Mouse (Mus musculus) neutrophil, adult 59 days (primary cell): ENCODE measurements around the gene Ifnl2. TPM values are rescaled to one million over a fixed set of nuclear protein-coding genes. Genes with fewer than 3 reads are reported as not detected.

Experiments used
- total RNA-seq, 2 experiments: library from RNA; stranded (reverse); gene quantifications; 1 replicate in 1 of 2; 2 replicates in 1 of 2; pipeline ENCODE4 v1.2.4; 2023

Gene Ifnl2
- not detected for total RNA-seq

GRCm38 (mm10) chr7:28510405-28510974 lies at the start of gene Ifnl2:
Ifnl2 (minus strand) TSS chr7:28510455.

DNA sequence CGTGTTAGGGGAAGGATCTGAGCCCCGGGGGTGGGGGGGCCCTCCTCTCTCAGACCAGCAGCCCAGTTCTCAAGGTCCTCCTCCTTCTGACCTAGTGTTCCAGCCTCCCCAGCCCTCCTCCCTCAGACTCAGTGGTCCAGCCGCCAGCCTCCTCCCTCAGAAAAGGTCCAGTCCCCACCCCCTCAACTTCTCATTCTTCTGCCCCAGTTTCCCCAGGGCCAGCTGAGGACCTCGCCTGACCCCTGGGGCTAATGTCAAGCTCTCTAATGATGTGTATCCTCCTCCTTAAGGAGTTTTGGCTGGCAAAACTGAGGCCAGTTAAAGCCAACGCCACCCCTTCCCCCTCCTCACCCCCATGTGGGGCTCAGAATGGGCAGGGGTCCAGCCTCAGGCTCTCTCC lies 36.9 kb upstream of the Ifnl2 start, which contains the start of gene Nccrp1:
TSS of gene Nccrp1 (minus strand) at position 101 of the 400 bp plus-strand sequence.

DNA sequence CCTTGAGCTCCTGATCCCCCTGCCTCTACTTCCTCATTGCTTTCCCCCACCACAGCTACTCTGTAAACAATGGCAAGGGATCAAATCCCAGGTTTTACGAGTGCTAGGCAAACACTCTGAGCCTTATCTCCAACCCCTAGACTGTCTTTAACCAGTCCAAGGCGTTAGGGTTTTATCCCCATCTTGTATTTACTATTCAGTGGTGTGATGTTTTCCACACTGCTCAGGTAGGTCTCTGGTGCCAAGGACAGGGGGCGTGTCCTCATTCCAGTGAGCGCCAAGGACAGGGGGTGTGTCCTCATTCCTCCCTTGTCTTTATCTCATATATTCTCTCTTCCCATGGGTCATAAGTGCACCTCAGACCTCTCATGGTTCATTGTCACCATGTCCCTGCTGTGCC lies 30.3 kb upstream of the Ifnl2 start, which contains the start of gene Sycn:
TSS of gene Sycn (plus strand) at position 360 of the 400 bp plus-strand sequence.

DNA sequence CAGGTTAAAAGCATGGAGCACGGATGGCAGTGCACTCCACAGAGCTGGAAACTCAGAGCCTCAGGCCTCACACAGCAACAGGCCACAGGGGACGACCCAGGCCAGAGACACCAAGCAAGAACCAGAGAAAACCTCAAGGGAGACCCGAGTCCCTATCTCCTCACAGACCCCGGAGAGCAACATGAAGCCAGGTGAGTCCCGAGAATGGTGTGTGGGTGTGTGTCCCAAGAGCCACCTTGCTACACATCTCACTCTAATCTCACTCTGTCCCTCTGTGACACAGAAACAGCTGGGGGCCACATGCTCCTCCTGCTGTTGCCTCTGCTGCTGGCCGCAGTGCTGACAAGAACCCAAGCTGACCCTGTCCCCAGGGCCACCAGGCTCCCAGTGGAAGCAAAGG lies 12.3 kb upstream of the Ifnl2 start, which contains the start of gene Ifnl3:
TSS of gene Ifnl3 (plus strand) at position 301 of the 400 bp plus-strand sequence.

Other genes with a start within 250 kb of the Ifnl2 start
- 1 to 10 TPM; 1.4 to 1.8 TPM for gene Eid2, start 242.6 kb downstream of the Ifnl2 start, total RNA-seq
- 1 to 10 TPM; 4.3 to 5.0 TPM for gene Eid2b, start 232.7 kb downstream of the Ifnl2 start, total RNA-seq
- gene Selenov, start 219.3 kb downstream of the Ifnl2 start, total RNA-seq, result not detected
- gene Dll3, start 208.2 kb downstream of the Ifnl2 start, total RNA-seq, result not detected
- 10 to 100 TPM; 27.4 to 29.6 TPM for gene Timm50, start 198.4 kb downstream of the Ifnl2 start, total RNA-seq
- gene Supt5, start 171.7 kb downstream of the Ifnl2 start, total RNA-seq, result 10 to 100 TPM; 70.9 to 78.0 TPM
- gene Rps16, start 159.8 kb downstream of the Ifnl2 start, total RNA-seq, result 1,000 to 10,000 TPM; 1,016 to 1,191 TPM
- 10 to 100 TPM; 22.3 to 30.8 TPM for gene Plekhg2, start 137.9 kb downstream of the Ifnl2 start, total RNA-seq
- 1,000 to 10,000 TPM; 1,188 to 1,652 TPM for gene Zfp36, start 130.2 kb downstream of the Ifnl2 start, total RNA-seq
- gene Med29, start 117.7 kb downstream of the Ifnl2 start, total RNA-seq, result 10 to 100 TPM in 1 of 2 experiments, 1 to 10 TPM in 1; 7.2 to 10.1 TPM
- gene Paf1, start 117.5 kb downstream of the Ifnl2 start, total RNA-seq, result 10 to 100 TPM; 62.9 to 73.5 TPM
- 100 to 1,000 TPM; 538 to 594 TPM for gene Gmfg, start 73.0 kb downstream of the Ifnl2 start, total RNA-seq
- 1 to 10 TPM; 3.2 to 4.2 TPM for gene Lrfn1, start 58.5 kb downstream of the Ifnl2 start, total RNA-seq
- gene Ifnl3, start 12.4 kb upstream of the Ifnl2 start, total RNA-seq, result not detected
- not detected for gene Sycn, start 30.4 kb upstream of the Ifnl2 start, total RNA-seq
- gene Nccrp1, start 36.8 kb upstream of the Ifnl2 start, total RNA-seq, result under 1 TPM in 1 of 2 experiments, not detected in 1; 0.90 TPM
- 10 to 100 TPM; 45.3 to 48.4 TPM for gene Samd4b, start 87.7 kb upstream of the Ifnl2 start, total RNA-seq
- gene Pak4, start 87.7 kb upstream of the Ifnl2 start, total RNA-seq, result 10 to 100 TPM in 1 of 2 experiments, 1 to 10 TPM in 1; 9.5 to 12.7 TPM
- not detected for gene Acp7, start 120.9 kb upstream of the Ifnl2 start, total RNA-seq
- 1 to 10 TPM in 1 of 2 experiments, under 1 TPM in 1; 0.37 to 1.1 TPM for gene Fbxo27, start 182.4 kb upstream of the Ifnl2 start, total RNA-seq
- 1 to 10 TPM; 2.3 to 3.5 TPM for gene Fbxo17, start 206.3 kb upstream of the Ifnl2 start, total RNA-seq
- gene Mrps12, start 231.4 kb upstream of the Ifnl2 start, total RNA-seq, result 10 to 100 TPM; 18.3 to 19.9 TPM
- gene Sars2, start 231.5 kb upstream of the Ifnl2 start, total RNA-seq, result 1 to 10 TPM; 8.3 to 9.0 TPM
- not detected for gene Ccer2, start 245.7 kb upstream of the Ifnl2 start, total RNA-seq